Mouse (Mus musculus): ENCODE results near the gene Hypk.
"Not testable (repeated sequence)": the region's sequence is repeated elsewhere in the genome, so short reads cannot be mapped to it uniquely, and the experiment has no call there.

The Hypk gene

DNA sequence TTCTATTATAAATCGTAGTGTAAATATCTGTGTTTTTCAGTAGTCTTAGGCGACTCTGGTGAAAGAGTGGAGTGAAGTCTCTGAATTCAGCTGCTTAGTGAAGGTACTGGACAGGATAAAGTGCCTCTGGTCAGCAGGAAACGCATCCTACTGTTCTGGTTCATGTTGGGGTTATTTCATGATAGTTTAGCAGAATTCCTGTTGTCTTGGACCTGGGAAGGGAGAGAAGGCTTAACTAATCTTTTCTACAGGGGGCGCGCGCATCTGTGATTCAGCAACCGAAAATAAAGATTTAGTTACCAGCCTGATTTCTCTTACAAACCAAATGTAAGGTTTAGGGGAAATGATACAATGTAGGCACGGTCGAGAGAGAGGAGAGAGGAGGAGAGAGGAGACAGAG is 5.0 kb upstream of the Hypk start:
- no peak for DNase-seq (ENCODE audit: low read depth, low spot score)

DNA sequence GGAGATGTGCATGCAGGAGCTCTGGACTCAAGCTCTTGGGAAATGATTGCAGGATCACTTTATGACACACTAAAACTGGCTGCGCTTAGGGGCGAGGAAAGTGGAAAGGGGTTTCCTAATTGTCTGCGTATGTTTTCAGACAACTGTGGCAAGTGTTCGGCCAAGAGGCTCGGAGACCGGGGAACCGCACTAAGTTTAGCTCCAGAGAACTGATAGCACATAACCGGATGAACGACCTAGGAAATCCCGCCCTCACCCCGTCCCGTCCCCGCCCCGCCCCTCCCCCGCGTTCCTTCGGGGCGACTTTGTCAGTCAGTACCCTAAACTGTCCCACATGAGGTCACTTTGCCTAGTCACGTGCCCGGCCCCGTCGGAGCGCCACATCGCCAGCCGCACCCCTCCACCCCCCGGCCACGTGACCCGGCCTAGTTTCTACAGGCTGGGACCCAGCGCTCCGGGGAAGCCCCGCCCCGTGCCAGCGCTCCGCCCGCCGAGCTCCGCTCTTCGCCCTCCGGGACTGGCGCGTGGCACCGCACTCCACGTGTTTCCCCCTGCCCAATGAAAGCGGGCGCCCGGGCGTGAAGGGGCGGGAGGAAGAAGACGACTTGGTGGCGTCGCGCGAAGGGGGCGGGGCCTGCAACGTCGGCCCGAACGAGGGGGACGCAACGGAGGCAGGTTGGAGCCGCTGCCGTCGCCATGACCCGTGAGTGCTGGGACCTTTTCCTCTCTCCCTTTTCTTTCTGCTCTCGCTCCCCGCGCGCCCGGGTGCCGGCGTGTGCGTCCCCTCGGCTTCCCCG is 4.2 kb upstream of the Hypk start, which contains the start of gene Serf2:
TSS of gene Serf2 (plus strand) at position 457 of the 797 bp plus-strand sequence.
- peak; percentile 98 for DNase-seq (ENCODE audit: low read depth, low spot score)

DNA sequence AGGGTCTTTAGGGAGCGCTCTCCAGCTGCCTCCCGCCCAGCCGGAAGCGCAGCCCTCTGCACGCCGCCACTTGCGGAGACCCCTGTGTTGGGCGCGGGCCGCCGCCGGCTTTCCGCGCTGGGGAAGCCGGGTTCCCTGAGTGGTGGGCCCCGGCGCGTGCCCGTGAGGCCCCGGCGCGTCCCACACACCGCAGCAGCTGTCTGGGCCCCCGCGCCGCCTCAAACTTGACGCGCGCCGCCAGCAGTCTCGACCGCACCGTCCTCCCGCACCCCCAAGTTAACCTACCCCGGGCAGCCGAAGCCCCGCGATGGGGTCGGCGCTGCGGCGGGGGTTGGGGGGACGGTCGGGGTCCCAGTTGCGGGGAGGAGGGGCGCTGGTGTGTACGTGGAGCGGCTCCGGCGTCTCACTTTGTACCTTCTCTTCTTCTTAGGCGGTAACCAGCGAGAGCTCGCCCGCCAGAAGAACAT is 3.5 kb upstream of the Hypk start:
- no peak for DNase-seq (ENCODE audit: low read depth, low spot score)

DNA sequence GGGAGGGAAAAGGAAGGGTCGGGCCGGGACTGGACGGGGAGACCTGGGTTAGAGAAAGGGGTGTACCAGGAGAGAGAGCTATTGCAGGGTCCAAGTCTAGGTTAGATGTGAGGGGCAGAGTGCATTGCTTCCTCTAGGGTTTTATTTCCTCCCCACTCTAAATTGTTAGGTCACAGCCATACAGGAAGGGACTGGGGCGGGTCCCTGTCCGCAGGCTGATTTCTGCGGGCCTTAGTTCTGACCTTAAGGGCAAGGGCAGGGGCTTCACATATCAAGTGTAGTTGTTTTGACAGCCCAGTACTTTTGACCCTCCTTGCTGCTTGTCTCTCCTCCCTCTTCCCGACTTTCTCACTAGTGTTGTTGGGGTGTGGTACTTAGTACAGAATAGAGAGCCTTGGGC is 3.0 kb upstream of the Hypk start:
- no peak for DNase-seq (ENCODE audit: low read depth, low spot score)

DNA sequence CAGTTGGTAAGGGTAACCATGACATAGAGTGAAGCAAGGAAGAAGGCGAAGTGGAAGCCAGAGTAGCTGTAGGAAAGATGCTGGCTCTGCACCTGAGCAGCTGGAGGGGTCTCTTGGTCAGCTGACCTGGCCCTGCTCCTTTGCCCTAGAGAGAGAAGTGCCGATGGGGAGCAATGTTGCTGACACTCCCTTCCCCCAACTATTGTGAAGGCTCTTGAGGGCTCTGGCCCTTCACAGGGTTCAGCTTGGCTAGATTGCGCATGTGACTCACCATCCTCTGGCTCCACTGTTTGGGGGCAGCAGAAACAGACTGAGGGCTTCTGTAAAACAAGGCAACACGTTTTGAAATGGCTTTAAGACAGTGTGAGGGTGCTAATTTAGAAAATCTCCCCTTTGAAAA is 729 bp upstream of the Hypk start:
- no peak for DNase-seq (ENCODE audit: low read depth, low spot score)

DNA sequence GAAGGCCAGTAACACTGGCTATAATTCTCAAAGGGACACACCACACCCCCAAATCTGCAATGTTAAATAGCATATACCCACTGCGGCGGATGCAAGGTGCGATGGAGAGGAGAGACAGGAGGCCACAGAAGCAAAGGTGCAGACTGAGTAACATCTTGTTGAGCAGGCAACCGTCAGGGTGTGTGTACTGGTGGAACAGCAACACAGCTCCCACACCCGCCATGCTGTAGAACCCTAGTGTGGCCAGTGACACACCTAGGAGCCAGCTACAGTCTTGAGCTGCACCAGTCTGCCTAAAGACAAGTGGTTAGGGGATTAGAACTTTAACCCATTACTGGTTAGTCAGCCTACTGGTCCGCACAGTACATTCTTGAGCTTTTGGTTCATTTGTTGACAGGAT is 827 bp downstream of the Hypk start:
- DNase-seq (ENCODE audit: low read depth, low spot score), result no peak

DNA sequence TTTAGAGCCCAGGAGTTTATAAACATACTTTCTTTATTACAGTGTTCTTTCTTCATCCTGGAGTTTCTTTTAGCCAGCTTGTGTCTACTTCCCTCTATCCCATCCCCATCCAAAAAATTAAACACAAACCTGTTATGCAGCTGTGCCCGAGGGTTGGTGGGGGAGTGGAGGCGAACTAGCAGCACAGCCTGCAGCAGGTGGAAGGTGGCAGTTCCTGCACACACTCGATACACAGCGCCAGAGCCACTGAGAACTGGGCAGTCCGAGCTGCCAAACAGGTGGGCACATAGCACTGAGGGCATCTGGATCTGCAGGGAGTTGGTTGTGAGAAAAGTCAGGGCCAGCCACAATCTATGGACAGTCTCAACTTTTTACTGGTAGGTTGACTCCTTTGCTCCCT is 2.4 kb downstream of the Hypk start:
- no peak for DNase-seq (ENCODE audit: low read depth, low spot score)

DNA sequence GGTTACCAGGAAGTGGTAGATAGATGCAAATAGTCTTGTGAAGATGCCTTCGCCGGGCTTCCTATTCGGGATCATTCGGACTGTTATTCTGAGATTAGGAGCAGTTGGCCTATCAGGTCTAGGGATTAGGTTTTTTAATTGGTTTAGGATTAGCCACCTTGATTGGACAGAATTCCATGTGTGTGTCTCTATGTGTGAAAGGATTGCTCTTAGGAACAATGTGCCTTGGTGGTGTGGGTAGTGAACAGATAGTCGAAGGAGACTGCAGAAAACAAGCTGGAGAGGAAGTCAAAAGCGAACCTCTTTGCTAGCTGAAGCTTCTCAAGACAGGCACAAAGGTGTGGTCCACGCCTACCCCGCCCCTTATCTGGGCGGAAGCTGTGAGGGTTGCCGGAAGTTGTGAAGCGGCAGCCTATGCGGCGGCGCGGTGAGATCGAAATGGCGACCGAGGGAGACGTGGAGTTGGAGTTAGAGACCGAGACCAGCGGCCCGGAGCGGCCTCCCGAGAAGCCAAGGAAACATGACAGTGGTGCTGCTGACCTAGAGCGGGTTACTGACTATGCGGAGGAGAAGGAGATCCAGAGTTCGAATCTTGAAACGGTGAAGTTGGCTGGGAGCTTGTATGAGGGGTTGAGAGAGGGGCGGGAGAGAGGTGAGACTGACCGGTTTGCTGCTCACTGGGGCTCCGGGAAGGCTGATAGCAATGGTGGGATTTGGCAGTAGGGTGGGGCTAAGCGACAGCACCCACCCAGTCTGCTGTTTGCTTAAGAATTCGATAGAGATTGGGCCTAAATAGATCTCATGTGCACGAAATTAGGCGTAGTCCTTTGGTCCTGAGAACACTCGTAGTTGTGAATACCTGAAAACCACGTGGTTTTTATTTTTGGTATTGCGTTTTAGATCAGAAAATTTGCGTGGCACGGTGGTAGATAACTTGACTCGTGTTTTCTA is 3.9 kb downstream of the Hypk start, which contains the start of gene Serinc4:
TSS of gene Serinc4 (minus strand) at position 90 of the 951 bp plus-strand sequence.
- peak; percentile 65 for DNase-seq (ENCODE audit: low read depth, low spot score)

DNA sequence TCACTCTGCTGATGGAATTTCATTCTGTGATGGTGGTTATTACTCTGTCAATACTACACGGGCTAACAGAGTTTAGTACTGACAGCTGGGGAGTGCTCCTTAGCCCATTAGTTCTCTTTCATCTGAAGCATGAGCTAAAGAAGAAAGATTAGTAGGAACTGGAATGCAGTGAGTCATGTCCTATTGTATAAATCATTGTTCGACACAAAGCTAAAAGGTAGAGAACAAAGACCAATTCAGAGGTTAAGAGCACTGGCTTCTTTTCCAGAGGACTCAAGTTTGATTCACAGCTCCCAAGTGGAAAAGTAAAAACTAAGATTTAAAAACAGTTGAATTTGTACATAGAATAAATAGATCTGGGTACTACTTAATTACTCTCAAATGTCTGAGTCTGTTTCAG is 7.0 kb downstream of the Hypk start:
- DNase-seq (ENCODE audit: low read depth, low spot score), result no peak

DNA sequence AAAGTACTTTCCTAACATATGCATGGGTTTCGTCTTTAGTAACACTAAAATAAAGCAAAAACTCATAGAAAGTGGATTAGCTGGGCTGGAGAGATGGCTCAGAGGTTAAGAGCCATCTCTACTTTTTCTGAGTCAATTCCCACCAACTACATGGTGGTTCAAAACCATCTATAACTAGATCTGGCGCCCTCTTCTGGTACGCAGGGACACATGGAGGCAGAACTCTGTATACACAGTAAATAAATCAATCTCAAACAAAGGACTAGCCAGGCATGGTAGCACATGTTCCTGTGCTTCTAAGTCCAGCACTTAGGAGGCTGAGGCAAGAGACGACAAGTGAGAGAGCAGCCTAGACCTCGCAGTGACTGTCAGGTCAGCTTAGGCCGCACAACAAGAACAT is 15.9 kb downstream of the Hypk start:
- not testable (repeated sequence) for DNase-seq (ENCODE audit: low read depth, low spot score)

DNA sequence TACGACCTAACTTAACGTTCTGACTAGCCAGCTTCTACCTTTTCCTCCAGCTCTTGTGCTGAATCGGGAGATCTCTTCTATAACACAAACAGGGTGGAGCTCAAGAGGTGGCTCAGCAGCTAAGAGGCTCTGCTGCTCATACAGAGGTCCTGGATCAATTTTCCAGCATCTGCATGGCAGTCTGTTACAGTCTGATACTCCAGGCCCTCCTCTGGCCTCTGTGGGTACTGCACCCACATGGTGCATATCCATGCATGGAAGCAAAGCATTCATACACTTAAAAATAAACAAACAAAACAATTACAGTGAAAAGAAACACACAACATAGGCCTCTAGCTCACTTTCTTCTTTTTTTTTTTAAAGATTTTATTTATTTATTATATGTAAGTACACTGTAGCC is 19.7 kb downstream of the Hypk start:
- DNase-seq (ENCODE audit: low read depth, low spot score), result not testable (repeated sequence)

DNA sequence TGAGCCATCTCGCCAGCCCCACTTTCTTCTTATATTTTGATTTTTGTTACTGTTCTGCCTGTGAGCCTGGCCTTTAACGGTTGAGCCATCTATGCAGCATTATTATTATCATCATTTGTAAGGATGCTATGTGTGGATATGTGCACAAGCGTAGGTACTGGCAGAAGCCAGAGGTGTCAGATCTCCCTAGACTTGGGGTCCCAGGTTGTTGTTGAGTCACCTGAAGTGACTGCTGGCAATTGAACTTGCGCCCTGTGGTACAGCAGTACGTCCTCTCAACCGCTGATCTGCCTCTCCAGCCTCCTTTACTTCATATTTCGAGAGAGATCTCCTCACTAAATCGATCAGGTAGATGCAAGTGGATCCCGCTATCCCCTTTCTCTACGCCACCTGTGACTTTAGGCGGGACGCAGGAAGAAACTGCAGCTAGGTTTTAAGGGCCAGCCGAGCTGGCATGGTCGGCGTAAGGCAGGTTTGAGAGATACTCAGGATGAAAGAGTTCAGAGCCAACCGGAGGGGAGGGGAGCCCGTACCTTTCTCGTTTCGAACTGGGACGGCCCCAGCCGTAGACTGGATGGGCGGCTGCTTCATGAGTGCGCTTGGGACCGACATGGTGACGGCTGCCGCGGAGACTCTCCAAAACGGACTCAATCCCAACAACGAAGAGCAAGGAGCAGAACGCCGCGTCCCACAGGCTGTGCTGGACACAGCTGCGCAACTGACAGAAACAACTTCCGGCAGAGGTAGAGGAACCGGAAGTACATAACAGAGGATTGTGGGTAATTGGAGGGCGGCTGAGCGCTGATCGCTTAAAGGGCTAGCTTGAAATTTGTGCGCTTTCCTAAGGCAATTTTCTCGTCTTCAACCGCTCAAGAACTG is 20.4 kb downstream of the Hypk start, which contains the start of gene Mfap1b:
TSS of gene Mfap1b (minus strand) at position 767 of the 879 bp plus-strand sequence.
- peak; percentile 53 for DNase-seq (ENCODE audit: low read depth, low spot score)

DNA sequence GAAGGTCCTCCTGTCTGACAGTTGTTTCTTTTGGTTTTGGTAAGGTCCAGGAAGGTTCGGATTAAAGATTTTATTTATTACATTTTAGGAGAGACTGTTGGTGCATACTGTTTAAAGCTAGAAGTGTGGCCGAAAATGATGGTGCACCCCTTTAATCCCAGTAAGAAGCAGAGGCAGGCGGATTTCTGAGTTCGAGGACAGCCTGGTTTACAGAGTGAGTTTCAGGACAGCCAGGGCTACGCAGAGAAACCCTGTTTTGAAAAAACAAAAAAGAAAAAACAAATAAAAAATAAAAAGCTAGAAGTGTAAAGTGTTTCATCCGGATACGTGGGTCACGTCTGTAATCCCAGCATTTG is 21.1 kb downstream of the Hypk start:
- DNase-seq (ENCODE audit: low read depth, low spot score), result no peak

DNA sequence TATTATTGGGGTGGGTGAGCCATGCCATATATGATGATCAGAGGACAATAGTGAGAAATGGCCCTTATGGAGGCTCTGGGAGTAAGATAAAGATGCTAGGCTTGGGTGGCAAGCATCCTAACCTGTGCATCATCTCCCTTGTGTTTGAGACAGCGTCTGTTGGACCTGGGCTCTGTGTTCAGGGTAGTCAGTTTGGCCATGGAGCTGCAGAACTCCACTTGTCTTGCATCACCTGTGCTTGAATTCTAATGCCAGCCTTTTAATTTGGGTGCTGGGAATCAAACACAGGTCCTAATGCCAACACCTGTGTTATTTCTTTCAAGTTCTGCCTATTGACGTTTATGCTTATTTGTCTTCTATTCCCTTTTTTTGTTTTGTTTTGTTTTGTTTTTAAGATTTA is 22.2 kb downstream of the Hypk start:
- not testable (repeated sequence) for DNase-seq (ENCODE audit: low read depth, low spot score)

DNA sequence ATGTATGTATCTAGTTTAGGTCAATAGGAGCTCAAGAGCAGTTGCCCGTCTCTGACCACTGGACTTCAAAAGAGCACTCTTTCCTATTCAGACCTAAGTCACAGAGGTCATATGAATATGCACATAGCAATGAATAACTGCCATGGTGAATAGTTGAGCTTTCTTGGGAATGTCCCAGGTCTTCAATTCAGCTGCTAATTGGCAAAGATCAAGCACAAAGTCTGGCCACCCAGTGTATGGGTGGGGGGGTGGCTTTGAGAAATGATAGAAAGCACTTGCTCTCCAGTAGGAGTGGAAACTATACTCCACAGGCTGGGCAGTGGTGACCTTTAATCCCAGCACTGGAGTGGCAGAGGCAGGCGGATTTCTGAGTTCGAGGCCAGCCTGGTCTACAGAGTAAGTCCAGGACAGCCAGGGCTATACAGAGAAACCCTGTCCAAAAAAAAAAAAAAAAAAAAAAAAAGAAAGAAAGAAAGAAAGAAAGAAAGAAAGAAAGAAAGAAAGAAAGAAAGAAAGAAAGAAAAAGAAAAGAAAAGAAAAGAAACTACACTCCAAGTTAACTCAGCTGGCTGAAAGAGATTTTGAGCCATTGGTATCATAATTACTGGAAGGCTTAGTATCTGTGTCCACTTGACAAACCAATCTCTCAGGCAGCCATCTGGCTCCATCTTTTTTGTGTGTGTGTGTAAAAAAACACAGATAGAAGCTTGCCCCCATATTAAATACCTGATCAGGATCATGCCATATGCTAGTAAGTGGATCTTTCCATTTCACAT is 24.6 kb downstream of the Hypk start:
- no peak for DNase-seq (ENCODE audit: low read depth, low spot score)

DNA sequence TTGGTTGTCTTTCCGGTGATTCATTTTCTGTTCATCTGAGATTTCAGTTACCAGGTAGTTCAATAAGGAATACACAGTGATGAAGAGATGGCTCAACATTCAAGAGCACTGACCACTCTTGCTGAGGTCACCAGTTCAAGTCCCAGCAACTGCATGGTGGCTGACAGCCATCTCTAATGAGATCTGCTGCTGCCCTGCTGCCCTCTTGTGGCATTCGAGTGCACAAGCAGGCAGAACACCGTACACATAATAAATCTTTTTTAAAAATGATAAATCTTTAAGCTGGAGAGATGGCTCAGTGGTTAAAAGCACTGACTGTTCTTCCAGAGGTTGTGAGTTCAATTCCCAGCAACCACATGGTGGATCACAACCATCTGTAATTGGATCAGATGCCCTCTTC is 27.4 kb downstream of the Hypk start:
- DNase-seq (ENCODE audit: low read depth, low spot score), result no peak

DNA sequence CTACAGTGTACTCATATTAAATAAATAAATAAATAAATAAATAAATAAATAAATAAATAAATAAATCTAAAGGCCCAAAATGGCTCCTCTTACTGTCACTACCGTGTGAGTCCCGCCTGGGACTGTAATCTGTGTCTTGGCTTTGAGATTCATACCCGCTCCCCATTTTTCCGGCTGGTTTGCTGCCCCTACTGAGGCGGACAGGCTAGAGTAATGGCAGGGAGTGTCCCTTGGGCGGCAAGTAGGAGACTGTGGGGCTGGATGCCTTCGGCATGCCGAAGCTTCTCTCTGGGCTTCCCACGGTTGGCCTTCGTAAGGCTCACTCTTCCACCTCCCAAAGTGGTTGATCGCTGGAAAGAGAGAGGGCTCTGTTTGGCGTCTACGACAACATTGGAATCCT is 27.8 kb downstream of the Hypk start:
- DNase-seq (ENCODE audit: low read depth, low spot score), result not testable (repeated sequence)

DNA sequence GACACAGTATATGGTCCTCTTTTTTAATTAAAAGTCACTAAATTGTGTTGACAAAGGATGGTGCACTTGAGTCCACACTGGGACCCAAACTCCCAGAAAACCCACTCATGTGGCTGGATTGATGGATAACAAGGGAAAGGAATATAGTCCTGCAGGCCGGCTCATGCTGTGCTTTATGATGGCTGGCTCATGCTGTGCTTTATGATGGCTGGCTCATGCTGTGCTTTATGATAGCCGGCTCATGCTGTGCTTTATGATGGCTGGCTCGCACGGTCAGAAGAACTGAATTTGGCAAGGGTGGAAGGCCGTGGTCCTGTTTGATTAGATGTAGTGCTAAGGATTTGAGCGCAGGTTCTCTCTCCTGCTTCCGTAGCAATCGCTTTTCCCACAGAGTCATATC is 30.5 kb downstream of the Hypk start:
- no peak for DNase-seq (ENCODE audit: low read depth, low spot score)

DNA sequence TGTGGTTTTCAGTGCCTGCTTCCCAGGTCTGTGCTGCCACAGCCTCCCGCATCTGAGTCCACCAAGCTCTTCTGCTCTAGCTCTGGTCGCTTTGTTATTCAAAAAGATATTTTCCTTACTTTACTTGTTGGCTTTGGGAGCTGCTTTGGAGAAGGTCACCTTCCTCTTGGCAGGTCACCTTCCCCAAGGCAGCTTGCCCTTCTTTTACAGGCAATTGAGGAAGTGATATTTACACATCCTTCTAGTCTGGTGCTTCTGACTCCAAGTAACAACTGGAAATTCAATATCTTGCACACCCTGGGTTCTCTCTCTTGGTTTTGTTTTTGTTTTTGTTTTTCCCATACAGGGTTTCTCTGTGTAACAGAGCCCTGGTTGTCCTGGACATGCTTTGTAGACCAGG is 31.3 kb downstream of the Hypk start:
- DNase-seq (ENCODE audit: low read depth, low spot score), result not testable (repeated sequence)

DNA sequence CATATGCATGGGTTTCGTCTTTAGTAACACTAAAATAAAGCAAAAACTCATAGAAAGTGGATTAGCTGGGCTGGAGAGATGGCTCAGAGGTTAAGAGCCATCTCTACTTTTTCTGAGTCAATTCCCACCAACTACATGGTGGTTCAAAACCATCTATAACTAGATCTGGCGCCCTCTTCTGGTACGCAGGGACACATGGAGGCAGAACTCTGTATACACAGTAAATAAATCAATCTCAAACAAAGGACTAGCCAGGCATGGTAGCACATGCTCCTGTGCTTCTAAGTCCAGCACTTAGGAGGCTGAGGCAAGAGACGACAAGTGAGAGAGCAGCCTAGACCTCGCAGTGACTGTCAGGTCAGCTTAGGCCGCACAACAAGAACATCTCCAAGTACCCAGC is 48.5 kb downstream of the Hypk start:
- not testable (repeated sequence) for DNase-seq (ENCODE audit: low read depth, low spot score)

All from WW6 (cell line).